Mouse (Mus musculus) heart, embryonic 12.5 days (tissue): ENCODE measurements at regions not wholly inside any gene's neighbourhood (a gene's known extent, or its start where the extent isn't known, plus 50 kb on each side); places are given as distances from the start of the nearest gene placed in this dataset.

Source experiments
- ATAC-seq: fragments of 200-750 bp; cut with Nextera tagmentation; 2 replicates; pipeline ENCODE4 v1.8.0; 2017; ENCODE audit warnings: moderate TSS enrichment, moderate library complexity; ENCODE audit not compliant: insufficient number of reproducible peaks, low FRiP score
- H3K27ac ChIP-seq: fragments of 300-500 bp; sonication (generic); 2 replicates; pipeline ENCODE4 v1.5.1; 2016; ENCODE audit warnings: mild to moderate bottlenecking, moderate library complexity; ENCODE audit not compliant: poor library complexity, severe bottlenecking
- H3K27me3 ChIP-seq: fragments of 300-500 bp; sonication (generic); replicated peaks from 2 replicates; pipeline ENCODE4 v1.6.1; 2016; ENCODE audit warnings: mild to moderate bottlenecking, moderate library complexity
- H3K36me3 ChIP-seq: fragments of 300-500 bp; sonication (generic); 2 replicates; pipeline ENCODE4 v1.6.1; 2016; ENCODE audit warnings: mild to moderate bottlenecking, moderate library complexity
- H3K4me1 ChIP-seq: fragments of 300-500 bp; sonication (generic); replicated peaks from 2 replicates; pipeline ENCODE4 v1.6.1; 2016; ENCODE audit warnings: mild to moderate bottlenecking
- H3K4me2 ChIP-seq: fragments of 300-500 bp; sonication (generic); 2 replicates; pipeline ENCODE4 v1.6.1; 2016; ENCODE audit warnings: mild to moderate bottlenecking, moderate library complexity
- H3K4me3 ChIP-seq: fragments of 300-500 bp; sonication (generic); 2 replicates; pipeline ENCODE4 v1.5.1; 2016; ENCODE audit warnings: mild to moderate bottlenecking
- H3K9ac ChIP-seq: fragments of 300-500 bp; sonication (generic); 2 replicates; pipeline ENCODE4 v1.6.1; 2016; ENCODE audit warnings: mild to moderate bottlenecking, moderate library complexity
- H3K9me3 ChIP-seq: fragments of 300-500 bp; sonication (generic); replicated peaks from 2 replicates; pipeline ENCODE4 v1.6.1; 2016; ENCODE audit warnings: mild to moderate bottlenecking, moderate library complexity
- WGBS: fragments of 180-500 bp; shearing (Covaris S2); methylation state at CpG from one replicate; pipeline ENCODE4 v1.1.7; 2016; 5-methylcytosine and 5-hydroxymethylcytosine counted together

GRCm38 (mm10) chr14:61968957-61969535 lies 323.3 kb upstream of the Rnaseh2b start:
- no peak for ATAC-seq
- no peaks in the 10 kb centered on the region for H3K27me3 ChIP-seq
- no peaks in the 10 kb centered on the region for H3K9me3 ChIP-seq
- no peaks in the 10 kb centered on the region for H3K4me1 ChIP-seq
- no peaks in the 10 kb centered on the region for H3K36me3 ChIP-seq
- H3K9ac ChIP-seq = no peak overlapping the region
- H3K4me3 ChIP-seq = no peak overlapping the region
- H3K4me2 ChIP-seq = no peak overlapping the region
- H3K27ac ChIP-seq = no peak overlapping the region
- WGBS = 67% methylated on average over 5 of the region's 5 CpGs

GRCm38 (mm10) chr14:61970591-61970990 lies 321.8 kb upstream of the Rnaseh2b start:
- no peak overlapping the region for H3K27ac ChIP-seq
- no peaks in the 10 kb centered on the region for H3K27me3 ChIP-seq
- H3K36me3 ChIP-seq = no peaks in the 10 kb centered on the region
- ATAC-seq = no peak
- no peak overlapping the region for H3K4me3 ChIP-seq
- no peak overlapping the region for H3K4me2 ChIP-seq
- no peaks in the 10 kb centered on the region for H3K4me1 ChIP-seq
- no peaks in the 10 kb centered on the region for H3K9me3 ChIP-seq
- H3K9ac ChIP-seq = no peak overlapping the region
- WGBS = 87% methylated on average over 3 of the region's 3 CpGs

- Histone ChIP-seq H3K36me3 (no peaks in the 10 kb centered on the region), H3K27ac (no peak overlapping the region), H3K9me3 (no peaks in the 10 kb centered on the region), H3K9ac (no peak overlapping the region), H3K4me3 (no peak overlapping the region), H3K4me1 (no peaks in the 10 kb centered on the region), H3K4me2 (no peak overlapping the region), H3K27me3 (no peaks in the 10 kb centered on the region)
- WGBS = 67% methylated on average over 14 of the region's 14 CpGs
- ATAC-seq = no peak
Observed at GRCm38 (mm10) chr14:61971100-61972088, 321.0 kb upstream of the Rnaseh2b start.

- no peak for ATAC-seq
- WGBS = 75% methylated on average over 6 of the region's 6 CpGs
Observed at GRCm38 (mm10) chr14:61975301-61975732, 317.1 kb upstream of the Rnaseh2b start.

GRCm38 (mm10) chr14:61980581-61980980 lies 311.8 kb upstream of the Rnaseh2b start:
- no peak overlapping the region for H3K27ac ChIP-seq
- no peak for ATAC-seq

More at GRCm38 (mm10) chr14:61975301-61975732, 317.1 kb upstream of the Rnaseh2b start:
- H3K4me3 ChIP-seq = no peak overlapping the region
- H3K4me1 ChIP-seq = no peaks in the 10 kb centered on the region
- no peaks in the 10 kb centered on the region for H3K36me3 ChIP-seq
- H3K4me2 ChIP-seq = no peak overlapping the region
- no peaks in the 10 kb centered on the region for H3K9me3 ChIP-seq
- no peak overlapping the region for H3K27ac ChIP-seq
- no peak overlapping the region for H3K9ac ChIP-seq
- H3K27me3 ChIP-seq = no peaks in the 10 kb centered on the region

GRCm38 (mm10) chr14:61985575-61985974 lies 306.8 kb upstream of the Rnaseh2b start:
- no peak overlapping the region for H3K9ac ChIP-seq
- no peaks in the 10 kb centered on the region for H3K36me3 ChIP-seq
- H3K9me3 ChIP-seq = no peaks in the 10 kb centered on the region
- no peak for ATAC-seq
- no peaks in the 10 kb centered on the region for H3K27me3 ChIP-seq
- 63% methylated on average over 3 of the region's 3 CpGs for WGBS
- no peaks in the 10 kb centered on the region for H3K4me1 ChIP-seq
- no peak overlapping the region for H3K4me2 ChIP-seq
- H3K4me3 ChIP-seq = no peak overlapping the region
- no peak overlapping the region for H3K27ac ChIP-seq

More at GRCm38 (mm10) chr14:61980581-61980980, 311.8 kb upstream of the Rnaseh2b start:
- Histone ChIP-seq H3K4me3 (no peak overlapping the region), H3K4me1 (no peaks in the 10 kb centered on the region), H3K27me3 (no peaks in the 10 kb centered on the region), H3K4me2 (no peak overlapping the region), H3K9ac (no peak overlapping the region), H3K36me3 (no peaks in the 10 kb centered on the region), H3K9me3 (no peaks in the 10 kb centered on the region)
- WGBS = 77% methylated on average over 3 of the region's 3 CpGs

- Histone ChIP-seq H3K4me1 (no peaks in the 10 kb centered on the region), H3K27me3 (no peaks in the 10 kb centered on the region), H3K9ac (no peak overlapping the region), H3K4me2 (no peak overlapping the region), H3K27ac (no peak overlapping the region), H3K9me3 (no peaks in the 10 kb centered on the region), H3K36me3 (no peaks in the 10 kb centered on the region), H3K4me3 (no peak overlapping the region)
- no peak for ATAC-seq
- 81% methylated on average over 13 of the region's 13 CpGs for WGBS
Observed at GRCm38 (mm10) chr14:61986203-61986602, 306.2 kb upstream of the Rnaseh2b start.

- no peak for ATAC-seq
- Histone ChIP-seq H3K27me3 (no peaks in the 10 kb centered on the region), H3K4me2 (no peak overlapping the region), H3K4me1 (no peaks in the 10 kb centered on the region), H3K36me3 (no peaks in the 10 kb centered on the region), H3K4me3 (no peak overlapping the region), H3K9ac (no peak overlapping the region), H3K9me3 (no peaks in the 10 kb centered on the region), H3K27ac (no peak overlapping the region)
- 84% methylated on average over 1 of the region's 1 CpGs for WGBS
Observed at GRCm38 (mm10) chr14:61995253-61995652, 297.1 kb upstream of the Rnaseh2b start.

- Histone ChIP-seq H3K27ac (no peak overlapping the region), H3K4me2 (no peak overlapping the region), H3K9ac (no peak overlapping the region), H3K27me3 (no peaks in the 10 kb centered on the region), H3K4me1 (no peaks in the 10 kb centered on the region), H3K9me3 (no peaks in the 10 kb centered on the region), H3K36me3 (no peaks in the 10 kb centered on the region), H3K4me3 (no peak overlapping the region)
- no peak for ATAC-seq
Observed at GRCm38 (mm10) chr14:61997736-61998135, 294.7 kb upstream of the Rnaseh2b start.

- Histone ChIP-seq H3K4me3 (no peak overlapping the region), H3K9me3 (no peaks in the 10 kb centered on the region), H3K27me3 (no peaks in the 10 kb centered on the region), H3K4me1 (no peaks in the 10 kb centered on the region), H3K4me2 (no peak overlapping the region), H3K9ac (no peak overlapping the region), H3K27ac (no peak overlapping the region), H3K36me3 (no peaks in the 10 kb centered on the region)
- 74% methylated on average over 3 of the region's 3 CpGs for WGBS
- ATAC-seq = no peak
Observed at GRCm38 (mm10) chr14:61998259-61998658, 294.1 kb upstream of the Rnaseh2b start.

GRCm38 (mm10) chr14:62001481-62001949 lies 290.9 kb upstream of the Rnaseh2b start:
- Histone ChIP-seq H3K4me1 (no peaks in the 10 kb centered on the region), H3K27me3 (no peaks in the 10 kb centered on the region), H3K9ac (no peak overlapping the region), H3K27ac (no peak overlapping the region), H3K36me3 (no peaks in the 10 kb centered on the region), H3K4me3 (no peak overlapping the region), H3K9me3 (no peaks in the 10 kb centered on the region), H3K4me2 (no peak overlapping the region)
- 40% methylated on average over 7 of the region's 7 CpGs for WGBS
- ATAC-seq = no peak
